Mouse (Mus musculus) hematopoietic stem cell, adult 5-6 weeks (primary cell): ENCODE data around the gene Akap13. TPM values are rescaled to one million over a fixed set of nuclear protein-coding genes. Genes with fewer than 3 reads are reported as not detected.

Source experiments
- ATAC-seq, 2 experiments: fragments of 125-278 bp in 1 of 2; replicated peaks in 1 of 2; 2 replicates each; pipeline ENCODE4 v1.8.0; 2016 to 2017; ENCODE audit warnings: inconsistent platforms in 2 of 2, mild to moderate bottlenecking in 2 of 2, moderate number of reproducible peaks in 2 of 2, low read depth in 1 of 2, moderate TSS enrichment in 1 of 2; ENCODE audit not compliant: low FRiP score in 2 of 2, poor library complexity in 2 of 2, severe bottlenecking in 2 of 2, insufficient read depth in 1 of 2, low TSS enrichment in 1 of 2
- total RNA-seq: library from RNA; stranded (forward); fragments of 172-1452, 232-1000 nt; gene quantifications from 2 replicates; pipeline ENCODE4 v1.2.3, GENCODE M21; 2017

Gene Akap13
- total RNA-seq, 1 experiment from 2014 or later, result 299 TPM

DNA sequence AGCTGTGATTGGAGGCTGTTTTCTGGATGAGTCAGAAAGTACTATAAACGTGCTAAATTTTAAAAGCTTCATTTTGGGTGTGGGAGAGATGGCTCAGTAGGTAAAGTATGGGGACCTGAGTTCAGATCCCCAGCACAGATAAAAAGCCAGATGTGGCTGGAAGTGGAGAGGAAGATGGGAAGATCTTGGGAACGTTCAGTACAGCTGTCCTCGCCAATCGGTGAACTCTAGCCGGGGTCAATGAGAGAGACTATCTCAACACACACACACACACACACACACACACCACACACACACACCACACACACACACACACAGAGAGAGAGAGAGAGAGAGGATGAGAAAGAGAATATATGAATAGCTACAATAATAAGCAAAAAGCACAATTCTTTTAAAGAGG lies 81.0 kb downstream of the Akap13 start:
- ATAC-seq, result no peak

DNA sequence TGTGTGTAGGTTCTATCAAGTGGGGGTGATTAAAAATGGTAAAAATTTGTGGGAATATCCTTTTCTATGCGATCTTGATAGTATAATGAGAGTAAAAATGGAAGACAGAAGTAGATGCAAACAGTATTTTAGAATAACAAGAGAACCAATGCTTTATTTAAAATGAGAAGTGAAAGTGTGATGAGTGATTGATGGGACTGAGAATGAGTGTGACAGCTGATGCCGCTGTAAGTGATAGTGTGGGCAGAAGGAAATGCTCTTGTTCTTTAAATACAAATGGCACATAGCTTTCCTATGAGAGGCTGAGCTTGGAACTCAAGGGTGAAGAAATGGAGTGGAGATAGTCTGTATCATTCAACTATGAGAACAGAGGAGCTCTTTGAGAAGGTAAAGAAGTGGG lies 82.2 kb downstream of the Akap13 start:
- ATAC-seq, result 0 out of 4 replicates have a peak, but pooled peaks of 1 of the 2 experiments have one; percentile 32

DNA sequence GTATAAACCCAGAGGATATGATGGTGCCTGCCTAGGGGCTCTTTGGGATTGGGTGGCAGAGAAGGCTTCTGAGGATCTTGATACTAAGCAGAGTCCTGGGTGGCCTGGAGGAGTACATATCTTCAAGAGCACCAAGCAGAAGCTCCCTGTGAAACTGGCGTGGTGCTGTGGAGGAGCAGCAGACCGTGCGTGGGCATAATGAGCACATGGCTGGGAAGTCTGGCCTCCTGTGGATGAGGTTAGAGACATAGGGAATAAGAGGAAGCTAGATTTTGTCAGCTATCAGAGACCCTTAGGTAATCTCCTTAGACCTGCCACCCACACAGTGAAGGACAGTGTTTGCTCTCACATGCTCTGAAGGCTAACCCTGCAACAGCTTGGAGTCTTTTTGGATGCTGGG lies 83.2 kb downstream of the Akap13 start:
- ATAC-seq, result no peak

DNA sequence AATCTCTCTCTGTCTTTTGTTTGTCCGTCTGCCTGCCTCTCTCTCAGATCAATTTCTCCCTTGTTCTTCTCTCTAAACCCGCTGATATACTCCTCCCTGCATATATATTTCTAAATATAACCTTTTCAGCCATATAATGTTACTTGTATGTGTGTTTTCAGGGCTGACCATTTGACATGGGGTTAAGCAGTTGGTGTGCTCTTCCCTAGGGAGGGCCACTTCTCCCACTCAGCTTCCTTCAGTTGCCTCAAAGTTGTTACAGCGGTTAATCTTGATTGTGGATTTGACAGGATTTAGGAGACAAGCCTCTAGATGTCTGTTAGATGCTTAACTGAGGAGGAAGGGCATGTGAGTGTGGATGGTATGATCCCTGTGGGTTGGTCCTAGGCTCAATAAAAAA lies 83.8 kb downstream of the Akap13 start:
- ATAC-seq, result no peak

DNA sequence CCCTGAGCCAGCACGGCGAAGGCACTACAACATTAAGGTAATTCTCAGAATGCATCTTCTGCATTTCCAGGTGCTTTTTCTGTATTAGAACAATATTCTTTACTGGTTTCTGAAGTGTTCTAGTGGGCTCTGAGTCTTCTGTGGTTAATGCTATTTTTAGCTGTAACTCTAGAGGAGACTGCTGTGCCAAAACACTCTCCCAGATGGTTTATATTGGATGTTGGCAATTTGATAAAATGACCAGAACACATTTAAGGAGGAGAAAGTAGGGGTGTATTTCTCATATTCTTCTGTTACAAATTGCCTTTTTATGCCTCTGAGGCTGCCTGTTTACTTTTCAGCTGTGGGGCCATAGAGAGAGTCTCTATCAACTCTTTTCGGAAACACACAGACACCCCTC lies 94.5 kb downstream of the Akap13 start:
- no peak for ATAC-seq

DNA sequence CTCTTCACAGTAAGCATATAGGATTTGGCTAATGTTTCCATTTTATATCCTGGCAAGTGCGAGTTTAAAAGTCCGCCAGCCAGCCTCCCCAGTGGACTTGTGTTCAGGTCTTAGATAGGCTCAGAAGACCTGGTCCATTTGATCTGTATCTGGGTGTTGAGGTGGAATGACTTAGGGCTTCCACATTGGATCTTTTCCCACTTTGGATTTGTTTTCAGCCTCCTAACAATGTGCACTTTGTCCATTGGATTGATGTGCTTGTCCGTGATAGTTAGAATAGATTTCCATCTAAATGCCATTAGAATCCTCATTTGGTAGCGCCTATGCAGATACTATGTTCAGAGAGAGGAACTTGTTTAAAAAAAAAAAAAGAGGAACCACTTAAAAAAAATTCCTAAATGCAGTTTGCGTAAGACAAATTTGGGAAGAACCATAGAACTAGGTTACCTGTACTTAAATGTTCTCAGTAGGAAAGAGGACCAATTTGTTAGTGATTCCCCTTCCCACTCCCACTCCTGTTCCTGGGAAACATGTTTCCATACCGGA lies 95.5 kb downstream of the Akap13 start:
- no peak for ATAC-seq

DNA sequence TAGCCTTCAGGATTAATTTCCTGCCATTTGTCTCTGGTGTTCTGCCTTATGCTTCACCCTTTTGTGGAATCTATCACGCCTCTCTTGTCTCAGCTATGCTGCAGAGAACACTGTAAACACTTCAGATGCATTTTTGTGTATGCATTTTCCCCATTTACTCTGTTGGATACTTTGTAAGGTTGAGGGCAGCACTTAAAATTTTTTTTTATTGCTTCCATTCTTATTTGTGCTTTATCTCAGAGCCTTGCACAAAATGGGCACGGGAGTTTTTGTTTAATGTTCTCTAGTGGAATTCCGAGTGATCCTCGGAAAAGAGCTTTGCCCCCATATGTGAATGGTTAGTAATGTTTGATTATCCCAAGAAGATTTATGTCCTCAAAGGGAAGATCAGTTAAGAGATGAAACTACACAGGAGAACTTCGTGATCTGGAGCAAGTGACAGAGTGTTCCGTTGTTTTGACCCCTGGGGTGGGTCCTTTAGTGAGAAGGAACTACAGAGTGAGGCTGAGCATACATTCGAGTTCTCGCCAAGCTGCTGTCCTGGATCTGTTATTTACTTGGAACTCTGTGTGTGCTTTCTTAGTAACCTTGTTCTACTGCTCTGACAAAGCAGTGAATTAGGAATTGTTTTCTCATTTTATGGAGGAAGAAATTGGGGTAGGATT lies 97.8 kb downstream of the Akap13 start:
- no peak for ATAC-seq

DNA sequence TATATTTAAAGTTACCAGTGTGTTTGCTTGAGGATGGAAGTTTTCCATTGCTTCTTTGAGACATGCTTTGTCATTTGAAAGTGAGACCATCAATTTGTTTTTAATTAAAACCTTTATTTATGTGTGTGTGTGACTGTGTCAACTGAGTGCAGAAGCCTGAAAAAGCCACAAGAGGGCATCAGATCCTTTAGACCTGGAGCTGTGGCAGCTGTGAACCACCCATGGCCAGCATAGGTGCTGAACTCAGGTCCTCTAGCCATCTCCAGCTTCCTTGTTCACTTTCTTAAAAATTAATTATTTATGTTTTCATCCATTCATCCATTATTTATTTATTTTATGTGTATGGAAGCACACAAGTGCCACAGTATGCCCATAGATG lies 98.3 kb downstream of the Akap13 start:
- ATAC-seq, result no peak

DNA sequence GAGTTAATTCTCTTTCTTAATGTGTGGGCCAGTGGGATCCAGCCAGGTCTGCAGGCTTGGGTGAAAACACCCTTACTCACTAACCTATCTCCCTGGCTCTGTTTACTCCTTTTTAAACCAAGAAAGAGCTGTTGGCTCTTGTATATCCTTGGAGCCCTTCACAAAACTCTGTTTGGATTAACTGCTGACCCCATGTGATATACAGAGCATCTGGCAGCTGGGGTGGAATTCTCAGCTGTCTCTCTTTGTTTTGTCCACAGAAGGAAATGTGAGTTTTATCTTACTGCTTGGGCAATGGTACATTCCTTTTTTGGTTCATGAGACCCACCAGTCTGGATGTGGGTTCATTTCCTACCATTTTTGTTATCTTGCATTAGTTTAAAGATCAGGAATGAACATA lies 98.7 kb downstream of the Akap13 start:
- ATAC-seq, result no peak

DNA sequence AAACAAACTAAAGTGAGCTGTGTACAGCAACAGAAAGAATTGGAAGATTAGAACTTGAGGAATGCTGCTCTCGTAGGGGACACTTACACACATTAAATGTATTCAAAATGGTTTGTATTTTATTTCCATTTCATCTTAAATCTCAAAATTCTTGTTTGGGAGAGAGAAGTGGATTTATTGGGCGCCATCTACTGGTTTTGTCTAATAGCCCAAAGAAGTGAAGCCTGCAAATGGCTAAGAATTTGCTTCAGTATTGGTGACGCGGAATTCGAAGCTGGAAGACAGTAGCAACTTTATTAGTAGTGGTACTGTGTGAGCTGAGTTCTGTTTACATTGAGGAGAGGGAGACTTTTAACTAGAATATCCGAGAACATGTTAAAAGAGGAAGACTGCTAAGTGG lies 100.6 kb downstream of the Akap13 start:
- ATAC-seq, result no peak

DNA sequence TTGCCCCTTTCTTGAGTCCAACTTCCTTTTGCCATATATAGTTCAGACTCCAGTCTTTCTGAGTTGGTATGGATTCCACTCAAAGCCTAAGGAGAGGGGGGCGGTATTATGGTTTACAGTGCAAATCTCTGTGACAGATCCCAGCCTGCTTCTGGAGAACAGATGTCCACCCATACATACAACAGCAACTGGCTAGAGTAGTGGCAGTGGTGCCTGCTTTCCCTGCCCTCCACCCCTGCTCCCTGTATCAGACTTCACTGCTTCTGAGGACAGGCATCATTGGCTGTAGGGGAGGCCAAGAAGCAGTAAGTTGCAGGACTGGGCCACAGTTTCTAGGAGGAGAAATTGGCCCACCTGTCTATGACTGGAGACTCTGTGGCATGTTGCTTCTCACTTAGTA lies 102.9 kb downstream of the Akap13 start:
- ATAC-seq, result no peak

DNA sequence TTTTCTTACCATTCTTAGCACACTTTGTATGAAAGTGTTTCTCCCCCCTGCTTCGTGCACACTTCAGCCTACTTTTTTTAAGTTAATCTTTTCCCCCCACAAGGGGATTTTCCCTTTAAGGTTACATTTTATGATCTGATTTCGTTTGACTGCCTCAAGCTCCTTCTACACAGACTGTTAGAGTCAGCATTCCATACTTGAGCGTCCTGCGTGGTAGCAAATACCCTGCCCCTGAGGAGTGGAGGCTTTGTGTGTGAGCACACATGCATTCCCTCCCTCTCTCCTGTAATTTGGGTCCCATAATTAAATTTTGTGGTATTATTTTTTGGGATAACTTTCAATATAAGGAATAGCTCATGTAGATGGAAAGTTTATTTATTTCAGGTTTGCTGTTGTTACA lies 103.8 kb downstream of the Akap13 start:
- no peak for ATAC-seq

DNA sequence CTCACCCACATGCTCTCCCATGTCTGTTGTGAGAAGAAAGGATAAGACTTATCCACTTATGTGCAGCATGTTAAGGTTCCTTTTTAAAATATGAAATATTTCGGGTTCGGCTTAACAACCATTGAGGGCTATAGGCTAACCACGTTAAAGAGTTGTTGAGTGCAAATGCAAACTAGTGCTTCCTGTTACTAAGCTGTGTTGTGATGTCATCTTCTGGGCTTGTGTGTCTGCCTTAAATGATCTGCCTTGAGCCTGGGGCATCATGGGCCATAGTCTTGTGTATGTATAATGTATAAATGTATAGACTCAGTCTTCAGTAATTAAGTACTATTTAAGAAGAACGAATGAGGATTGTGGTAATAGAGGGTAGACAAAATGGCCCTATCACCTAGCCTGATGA lies 104.6 kb downstream of the Akap13 start:
- no peak for ATAC-seq

DNA sequence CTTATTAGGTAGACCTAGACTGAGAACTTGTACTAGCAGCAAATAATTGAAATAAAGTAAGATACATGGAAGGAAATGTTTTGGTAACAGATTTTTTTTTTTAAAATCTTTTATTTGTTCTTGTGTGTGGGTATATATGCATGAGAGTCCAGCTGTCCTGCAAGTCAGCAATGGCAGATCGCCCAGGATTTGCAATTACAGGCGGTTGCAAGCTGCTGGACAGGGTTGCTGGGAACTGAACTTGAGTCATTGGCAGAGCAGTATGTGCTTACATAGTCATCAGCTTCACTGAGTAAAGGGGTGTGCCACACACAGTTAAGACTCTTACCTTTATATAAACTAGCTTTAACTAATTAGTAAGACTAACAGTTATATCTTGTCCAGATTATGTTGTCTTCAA lies 105.2 kb downstream of the Akap13 start:
- no peak for ATAC-seq

DNA sequence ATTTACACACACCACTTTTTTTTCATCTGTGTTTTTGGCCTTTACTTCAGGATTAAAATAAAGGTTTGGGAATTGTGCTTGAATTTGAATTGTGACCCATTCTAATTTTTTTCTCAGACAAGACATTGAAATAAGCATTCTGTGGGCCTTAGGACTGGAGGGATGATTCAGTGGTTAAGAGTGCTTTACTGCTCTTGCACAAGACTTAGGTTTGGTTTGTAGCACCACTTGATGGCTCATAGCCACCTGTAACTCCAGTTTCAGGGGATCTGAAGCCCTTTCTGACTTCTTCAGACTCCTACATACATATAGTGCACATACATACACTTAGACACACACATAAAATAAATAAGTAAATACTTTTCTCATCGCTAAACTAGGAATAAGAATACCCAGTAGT lies 105.8 kb downstream of the Akap13 start:
- ATAC-seq, result no peak

DNA sequence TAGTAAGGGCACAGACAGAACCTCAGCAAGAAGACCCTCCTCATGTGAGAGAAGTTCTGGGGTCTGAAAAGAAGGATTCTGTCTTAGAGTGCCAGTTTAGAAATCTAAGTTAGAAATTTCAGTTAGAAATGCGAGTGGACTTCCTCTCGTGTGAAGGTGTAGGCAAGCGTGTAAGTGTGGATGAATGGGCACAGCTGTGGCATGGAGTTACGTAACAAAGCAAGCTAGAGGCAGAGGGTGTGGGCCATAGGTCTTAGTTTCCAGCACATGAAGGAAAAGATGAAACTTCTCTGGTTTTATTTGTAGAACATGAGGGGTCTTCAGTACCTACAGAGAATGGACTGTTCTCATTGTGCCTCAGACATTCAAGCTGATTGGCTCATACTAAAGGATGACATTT lies 112.9 kb downstream of the Akap13 start:
- ATAC-seq, result peak in 1 of 2 experiments; percentile 47; a peak in 2 of 4 replicates

DNA sequence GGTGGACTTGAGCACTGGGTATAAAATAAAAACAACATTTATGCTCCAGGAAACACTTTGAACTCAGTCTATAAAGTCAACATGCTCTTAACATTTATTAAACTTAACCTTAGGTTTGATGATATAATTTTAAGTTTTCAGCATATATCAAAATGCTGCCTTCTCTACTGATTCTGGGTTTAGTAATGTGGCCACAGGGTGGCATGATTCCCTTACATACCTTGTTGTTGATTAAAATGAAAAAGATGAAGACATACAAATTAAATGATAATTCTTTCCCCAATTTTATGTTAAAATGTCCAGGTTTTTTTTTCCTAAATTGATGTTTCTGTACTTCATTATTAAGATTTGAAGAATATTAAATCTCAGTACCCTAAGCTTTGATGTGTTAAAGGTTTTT lies 113.5 kb downstream of the Akap13 start:
- ATAC-seq, result no peak

DNA sequence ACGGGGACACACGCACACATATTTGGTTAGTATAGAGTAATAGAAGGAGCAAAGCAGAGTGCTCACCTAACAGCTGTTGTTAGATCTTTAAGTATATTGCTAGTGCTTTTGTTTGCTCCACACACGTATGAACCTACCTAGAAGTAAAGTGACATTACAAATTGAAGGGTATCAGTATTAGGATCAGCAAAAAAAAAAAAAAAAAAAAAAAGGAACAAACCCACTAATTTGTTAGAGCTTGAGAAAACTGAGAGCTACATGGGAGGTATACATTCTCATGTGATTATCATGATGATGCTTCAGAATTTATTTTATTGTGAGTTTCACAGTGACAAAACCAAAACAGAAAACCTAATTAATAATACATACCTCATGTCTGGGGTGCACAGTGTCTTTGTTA lies 114.9 kb downstream of the Akap13 start:
- ATAC-seq, result no peak

DNA sequence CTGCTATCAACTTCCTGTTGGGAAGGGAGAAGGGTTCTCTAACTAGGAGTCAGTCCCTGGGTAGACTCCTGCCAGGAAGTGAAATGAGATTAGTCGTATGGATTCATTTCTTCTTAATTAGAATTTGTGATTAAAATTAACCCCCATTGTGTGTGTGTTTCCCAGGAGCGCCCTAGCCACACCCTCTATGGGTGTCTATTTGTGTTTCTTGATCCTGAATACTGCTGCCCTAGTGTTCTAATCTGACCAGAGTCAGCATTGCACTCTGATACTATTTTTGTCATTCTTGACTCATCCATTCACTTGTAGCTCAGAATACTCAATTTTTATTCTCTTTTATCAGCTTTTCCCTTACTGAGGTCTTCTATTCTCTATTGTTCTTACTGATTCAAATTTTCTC lies 115.7 kb downstream of the Akap13 start:
- ATAC-seq, result no peak
